Mouse (Mus musculus): ENCODE results near the gene Fam173b.
"Not testable (repeated sequence)": the region's sequence is repeated elsewhere in the genome, so short reads cannot be mapped to it uniquely, and the experiment has no call there.

The Fam173b gene

DNA sequence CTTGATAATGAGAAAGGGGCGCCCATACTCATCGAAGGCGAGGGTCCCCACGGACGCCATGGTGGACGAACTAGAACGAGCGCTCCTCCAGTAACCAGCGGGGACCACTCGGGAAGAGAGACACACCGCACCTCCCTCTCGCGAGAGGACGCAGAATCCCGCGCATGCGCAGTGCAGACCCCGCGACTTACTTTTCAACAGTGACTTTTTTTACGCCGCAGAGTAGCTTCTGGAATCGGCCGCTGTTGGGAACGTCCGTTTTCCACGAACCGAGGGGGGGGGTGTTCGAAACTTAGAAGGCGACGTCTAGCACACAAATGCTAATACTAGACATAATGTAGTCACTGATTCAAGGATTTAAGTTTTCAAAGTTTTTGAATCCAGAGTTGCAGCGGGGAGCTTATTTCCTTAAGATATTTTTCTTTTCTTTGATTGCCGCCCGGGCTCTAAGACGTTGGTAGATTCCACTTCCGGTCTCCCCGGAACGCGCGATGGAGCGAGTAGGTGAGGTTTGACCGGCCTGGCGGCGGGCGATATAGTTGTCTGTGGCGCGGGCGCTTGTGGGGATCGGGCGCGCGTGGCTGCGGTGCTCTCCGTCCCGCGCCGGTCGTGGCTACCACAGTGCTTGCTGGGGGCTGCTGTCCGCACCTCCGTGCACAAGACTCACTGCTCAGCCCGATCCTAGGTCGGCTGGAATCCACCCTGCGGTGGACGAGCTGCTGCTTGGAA, at the start of gene Fam173b, which contains the start of gene Cct5:
TSS of gene Fam173b (plus strand) at position 207 of the 729 bp plus-strand sequence.
TSS of gene Cct5 (minus strand) at position 159 of the 729 bp plus-strand sequence.
- peak; percentile 99 for DNase-seq

DNA sequence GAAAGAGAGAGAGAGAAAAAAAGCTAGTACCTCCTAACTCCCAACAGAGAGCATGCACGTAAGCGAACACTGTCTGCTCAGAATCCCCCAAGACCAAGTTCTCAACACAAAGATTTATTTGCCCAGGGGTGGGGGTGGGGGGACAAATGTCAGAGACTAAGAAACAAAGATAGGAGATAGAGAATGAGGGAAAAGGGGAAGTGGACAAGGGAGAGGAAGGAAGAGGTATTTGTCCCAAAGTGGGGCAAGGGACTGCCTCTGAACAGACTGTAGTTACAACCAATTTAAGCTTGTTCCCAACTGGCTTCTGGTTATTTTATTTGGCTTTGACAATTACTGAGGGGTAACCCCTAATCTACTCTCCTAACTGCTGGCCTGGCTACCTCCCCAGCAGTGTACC, 46.8 kb upstream of the Fam173b start:
- DNase-seq: no peak

DNA sequence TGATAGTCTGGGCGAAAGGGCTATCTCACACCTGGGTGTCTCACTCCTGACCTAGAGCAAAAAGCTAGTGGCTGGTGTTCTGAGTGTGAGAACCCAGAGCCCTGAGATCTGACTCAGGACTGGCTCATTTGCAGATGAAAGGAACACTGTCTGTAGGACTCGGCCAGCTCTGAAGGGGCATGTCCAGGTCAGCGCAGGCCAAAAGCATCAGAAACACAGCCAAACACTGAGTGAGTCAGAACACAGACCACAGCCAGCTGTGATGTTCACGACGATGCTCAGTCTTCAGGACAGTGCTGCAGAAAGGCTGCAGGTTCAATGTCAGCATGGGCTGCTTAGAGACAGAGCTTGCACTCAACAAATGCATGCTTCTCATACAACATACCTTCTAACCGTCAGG, 40.3 kb upstream of the Fam173b start:
- no peak for DNase-seq

DNA sequence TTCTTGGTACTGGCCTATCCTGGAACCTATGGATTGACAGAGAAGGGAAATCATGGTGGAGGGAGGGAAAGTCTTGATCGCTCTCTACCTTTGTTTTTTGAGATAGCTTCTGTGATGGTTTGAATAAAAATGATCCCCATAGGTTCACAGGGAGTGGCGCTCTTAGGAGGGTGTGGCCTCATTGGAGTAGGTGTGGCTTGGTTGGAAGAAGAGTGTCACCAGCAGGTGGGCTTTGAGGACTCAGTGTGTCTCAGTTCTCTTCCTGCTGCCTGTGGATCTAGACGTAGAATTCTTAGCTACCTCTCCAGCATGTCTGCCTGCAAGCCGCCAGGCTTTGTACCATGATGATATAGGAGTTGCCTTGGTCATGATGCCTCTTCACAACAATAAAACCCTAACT, 39.7 kb upstream of the Fam173b start:
- no peak for DNase-seq

DNA sequence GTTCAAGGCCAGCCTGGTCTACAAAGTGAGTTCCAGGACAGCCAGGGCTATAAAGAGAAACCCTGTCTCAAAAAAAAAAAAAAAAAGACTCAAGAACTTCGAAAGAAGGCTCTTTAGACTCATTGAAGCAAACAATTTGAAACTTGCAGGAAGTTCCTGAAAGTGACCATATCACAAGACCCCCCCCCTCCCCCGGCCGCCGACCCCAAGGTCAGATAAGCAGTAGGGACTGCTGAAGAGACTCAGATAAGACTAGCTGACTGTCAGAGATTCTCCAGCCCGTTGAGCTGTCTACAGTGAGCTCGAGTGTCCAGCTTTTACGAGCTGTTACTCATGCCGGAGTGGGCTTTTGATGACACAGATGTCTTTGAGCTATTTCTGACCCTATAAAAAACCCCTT, 38.8 kb upstream of the Fam173b start:
- peak; percentile 20 for DNase-seq

DNA sequence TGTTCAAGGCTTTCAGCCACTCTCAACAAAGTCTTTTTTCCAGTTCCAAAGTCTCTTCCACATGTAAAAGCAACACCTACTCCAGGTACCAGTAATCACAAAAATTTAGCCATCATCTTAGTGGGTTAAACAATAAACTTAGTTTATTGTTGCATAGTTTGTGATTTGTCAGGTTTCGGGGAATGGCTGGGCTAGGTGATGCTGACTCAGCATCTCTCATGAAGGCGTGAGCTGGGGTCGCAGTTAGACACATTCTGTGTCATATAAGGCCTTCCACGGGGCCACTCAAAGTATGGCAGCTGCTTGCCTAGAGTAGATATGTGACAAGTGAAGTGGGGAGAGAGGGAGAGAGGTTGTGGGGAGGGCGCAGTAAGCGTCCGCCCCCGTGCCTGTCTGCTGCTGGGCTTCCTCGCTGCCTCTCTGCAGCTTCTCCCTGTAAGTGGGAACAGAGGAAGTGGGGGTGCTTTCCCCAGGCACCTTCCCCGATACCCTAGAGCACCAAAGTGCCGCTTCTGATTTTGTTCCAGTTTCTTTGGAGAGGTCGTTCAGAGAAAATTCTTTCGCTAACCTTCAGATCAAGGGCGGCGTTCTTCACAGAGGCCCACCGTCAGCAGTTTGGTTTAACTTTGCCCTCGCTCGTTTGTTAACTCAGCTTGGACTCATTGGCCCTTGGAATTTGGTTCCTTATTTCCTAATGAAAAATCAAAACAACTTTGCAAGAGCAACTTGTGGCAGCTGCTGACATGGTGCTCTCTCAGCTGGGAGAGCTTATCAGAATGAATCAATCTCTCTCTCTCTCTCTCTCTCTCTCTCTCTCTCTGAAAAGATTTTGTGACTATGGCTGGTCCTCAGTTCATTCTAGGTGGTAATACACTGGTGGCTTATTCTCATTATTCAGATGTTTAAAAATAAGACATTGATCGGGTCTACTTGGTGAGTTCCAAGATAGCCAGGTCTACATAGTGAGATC, 37.8 kb upstream of the Fam173b start:
- no peak for DNase-seq

DNA sequence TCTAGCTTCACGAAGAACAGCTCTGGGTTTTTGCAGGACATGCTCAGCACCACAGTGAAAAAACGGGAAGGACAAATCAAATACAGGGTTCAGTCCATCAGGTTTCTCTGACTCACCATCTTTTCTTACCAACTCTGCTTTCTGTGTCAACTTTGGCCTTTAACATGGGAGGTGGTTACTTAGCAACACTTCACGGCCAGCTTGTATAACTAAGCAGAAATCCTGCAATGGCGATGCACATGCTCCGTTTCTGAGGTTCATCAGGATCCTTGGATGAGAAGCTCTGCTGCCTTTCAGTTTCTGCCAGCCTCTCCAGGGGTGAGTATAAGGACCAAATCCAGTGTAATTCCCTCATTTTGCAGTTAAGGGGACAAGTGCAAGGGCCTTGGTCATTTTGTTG, 36.5 kb upstream of the Fam173b start, which contains the start of gene Cmbl:
TSS of gene Cmbl (plus strand) at position 206 of the 400 bp plus-strand sequence.
- no peak for DNase-seq

DNA sequence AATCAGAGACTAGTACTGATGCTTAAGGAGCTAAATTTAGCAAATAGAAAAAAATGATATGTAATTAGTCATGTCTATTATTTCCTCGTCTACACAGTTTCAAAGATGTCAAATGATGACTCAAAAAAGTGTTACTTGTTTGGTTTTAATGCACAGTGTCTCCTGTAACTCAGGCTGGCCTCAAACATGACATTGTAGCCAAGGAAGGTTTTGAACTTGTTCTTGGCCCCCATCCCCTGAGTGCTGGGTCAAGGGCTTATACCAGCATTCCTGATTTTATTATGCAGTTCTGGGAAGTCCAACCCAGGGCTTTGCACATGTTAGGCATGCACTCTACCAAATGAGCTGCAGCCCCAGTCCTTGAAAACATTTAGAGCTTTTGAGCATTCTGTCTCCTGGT, 35.9 kb upstream of the Fam173b start:
- no peak for DNase-seq

DNA sequence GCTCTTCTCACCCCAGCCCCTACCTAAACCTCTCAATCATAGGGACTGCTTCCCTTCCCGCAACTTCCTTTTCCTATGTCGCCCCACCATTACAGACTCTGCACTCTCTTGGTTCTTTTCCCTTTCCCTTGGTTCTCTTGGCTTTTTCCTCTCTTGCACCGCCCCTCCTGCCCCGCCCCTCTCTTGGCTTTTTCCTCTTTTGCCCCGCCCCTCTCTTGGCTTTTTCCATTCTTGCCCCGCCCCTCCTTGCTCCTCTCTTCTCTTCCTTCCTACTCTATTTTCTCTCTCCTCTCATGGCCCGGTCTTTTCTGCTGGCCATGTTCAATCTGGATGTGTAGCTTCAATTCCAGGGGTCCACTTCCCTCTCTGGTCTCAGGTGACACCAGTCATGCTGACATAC, 34.2 kb upstream of the Fam173b start:
- peak; percentile 41 for DNase-seq

DNA sequence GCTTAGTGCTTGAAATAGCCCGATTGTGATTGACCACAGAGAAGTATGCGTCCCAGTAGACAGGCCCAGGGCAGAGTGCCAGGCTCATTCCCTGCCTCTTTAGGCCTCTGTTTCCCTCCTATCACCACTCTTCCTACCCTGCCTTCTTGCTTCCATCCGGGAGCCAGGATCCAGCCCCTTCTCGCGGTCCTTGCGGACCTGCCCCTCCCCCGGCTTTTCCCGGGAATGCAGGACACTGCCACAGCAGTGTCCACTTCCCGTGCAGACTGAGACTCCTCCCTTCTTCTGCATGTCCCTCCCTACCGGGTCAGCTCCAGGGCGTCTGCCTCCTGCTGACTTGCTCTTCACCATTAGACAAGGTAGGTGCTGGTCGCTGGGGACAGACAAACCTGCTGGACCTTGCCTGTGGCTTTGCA, 33.1 kb upstream of the Fam173b start:
- DNase-seq: peak; percentile 54

DNA sequence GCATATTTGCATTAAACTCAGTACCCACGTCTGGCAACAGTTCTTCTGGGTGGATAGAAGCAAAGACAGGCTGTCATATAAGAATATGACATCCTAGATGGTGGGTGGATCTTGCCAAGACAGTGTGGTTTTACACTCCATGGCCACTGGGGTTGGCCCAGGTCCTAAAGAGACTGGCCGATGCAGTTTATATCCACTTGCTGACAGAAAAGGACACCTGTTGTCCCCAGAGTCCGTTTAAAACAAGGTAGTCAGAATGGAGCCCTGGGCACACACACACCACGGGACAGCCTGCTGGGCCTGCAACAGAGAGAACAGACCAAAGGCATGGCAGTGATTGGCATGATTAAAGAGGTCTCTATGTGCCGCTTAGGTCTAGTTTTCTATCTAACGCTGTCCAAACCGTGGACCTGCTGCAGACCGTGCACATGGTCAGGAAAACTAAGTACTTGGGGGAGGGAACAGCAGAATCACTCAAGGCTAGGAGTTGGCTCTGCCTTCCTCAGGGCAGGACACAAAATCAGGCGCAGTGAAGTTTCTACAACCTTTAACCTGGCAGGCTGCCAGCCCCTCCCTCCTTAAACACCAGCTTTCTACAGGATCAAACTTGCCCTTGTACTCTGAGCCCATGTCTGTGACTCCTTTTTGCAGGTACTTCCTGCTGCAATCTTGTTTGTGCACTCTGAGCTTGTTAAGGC, 32.2 kb upstream of the Fam173b start:
- DNase-seq: peak; percentile 21

DNA sequence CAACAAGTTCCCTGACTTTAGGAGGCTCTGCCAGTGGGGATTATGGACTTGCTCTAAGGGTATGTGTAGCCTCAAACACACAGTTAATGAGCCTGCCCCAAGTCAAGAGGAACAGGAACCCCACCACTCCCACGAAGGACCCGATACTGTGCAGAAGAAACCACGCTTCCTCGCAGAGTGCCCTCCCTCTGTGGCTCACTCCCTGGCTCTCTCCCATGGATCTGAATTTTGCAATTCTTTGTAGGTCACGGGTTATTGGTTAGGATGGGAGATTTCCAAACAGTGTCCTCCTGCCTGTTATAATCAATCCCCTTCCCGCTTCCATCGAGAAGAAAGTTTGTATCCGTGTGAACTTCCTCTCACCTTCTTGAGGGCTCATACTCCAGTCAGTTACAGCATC, 30.7 kb upstream of the Fam173b start:
- DNase-seq: no peak

DNA sequence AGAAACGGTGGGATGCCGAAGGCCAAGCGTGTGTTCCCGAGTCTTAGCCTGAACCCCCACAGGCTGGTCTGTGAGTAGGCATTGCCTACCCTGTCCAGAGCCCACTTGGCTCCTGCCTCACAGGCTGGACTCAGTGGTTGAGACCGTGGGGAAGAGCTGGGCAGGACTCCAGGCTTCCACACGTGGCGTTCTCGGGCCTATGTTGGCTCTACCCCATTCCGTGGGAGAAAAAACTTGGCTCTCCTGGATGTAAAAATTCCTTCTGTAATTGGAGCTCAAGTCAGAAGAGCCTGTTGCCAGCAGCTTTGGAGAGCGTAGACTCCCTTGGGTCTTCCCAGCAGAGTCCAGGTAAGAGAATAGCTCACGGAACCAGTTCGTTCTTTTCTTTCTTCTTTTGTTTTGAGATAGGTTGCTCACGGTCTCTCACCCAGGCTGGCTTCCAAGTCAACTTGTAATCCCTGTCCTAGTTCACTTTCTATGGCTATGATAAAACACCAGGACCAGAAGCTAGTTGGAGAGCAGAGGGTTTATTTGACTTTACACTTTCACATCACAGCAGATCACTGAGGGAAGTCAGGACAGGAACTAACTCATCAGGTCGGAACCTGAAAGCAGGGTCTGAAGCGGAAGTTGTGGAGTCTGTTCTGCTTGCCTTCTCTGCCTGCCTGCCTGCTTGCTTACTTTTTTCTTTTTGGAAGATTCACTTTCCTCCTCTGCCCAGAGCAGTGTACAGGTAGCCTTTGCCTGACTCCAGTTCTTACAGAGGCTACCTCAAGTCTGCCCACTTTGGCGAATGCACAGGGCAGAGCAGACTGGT, 29.5 kb upstream of the Fam173b start:
- DNase-seq: no peak

DNA sequence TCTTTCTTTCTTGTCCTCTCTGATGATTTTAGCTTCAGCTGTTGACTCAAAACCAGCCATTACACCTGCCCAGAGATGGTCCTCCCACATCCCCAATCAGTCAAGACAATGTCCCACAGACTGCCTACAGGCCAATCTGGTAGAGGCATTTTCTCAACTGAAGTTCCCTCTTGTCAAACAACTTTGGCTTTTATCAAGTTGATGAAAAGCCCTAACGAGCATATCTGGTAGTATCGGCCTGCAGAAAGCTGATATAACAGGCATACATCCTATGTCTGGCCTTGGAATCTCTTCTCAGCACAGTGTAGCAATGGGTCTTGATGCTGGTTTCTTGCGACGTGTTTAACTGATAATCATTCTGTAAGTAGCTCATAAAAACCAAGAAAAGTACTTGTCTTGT, 28.4 kb upstream of the Fam173b start:
- DNase-seq: no peak

DNA sequence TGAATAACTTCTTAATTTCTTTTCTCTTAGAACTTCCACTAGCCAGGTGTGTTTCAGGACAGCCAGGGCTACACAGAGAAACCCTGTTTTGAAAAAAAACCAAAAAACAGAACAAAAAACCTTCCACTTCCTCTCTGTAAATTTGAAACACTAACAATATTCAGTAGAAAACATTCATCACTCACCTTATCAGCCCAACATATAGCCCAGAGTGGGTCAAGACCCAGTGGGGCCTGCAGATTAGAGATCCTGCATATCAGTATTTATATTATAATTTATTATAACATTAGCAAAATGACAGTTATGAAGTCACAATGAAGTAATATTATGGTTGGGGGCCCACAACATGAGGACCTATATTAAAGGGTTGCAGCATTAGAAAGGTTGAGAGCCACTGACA, 28.0 kb upstream of the Fam173b start:
- no peak for DNase-seq

DNA sequence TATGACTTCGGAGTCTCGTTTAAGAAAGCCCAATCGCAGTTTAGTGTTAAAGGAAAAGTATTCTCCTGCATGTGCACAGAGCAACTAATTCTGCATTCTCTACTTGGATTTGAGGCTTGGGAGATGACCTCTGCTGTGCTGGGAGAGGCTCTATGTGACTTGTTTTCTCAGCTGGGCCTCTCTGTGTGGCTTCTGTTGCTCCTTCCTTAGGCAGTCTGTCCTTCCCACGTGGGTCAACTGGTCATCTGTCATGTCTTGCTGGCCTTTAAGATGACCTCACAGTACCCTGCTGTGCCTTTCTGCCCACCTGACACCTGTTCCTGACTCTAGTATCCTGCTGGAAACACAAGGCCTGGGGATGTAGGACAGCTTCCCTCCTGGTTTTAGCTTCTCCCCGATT, 25.6 kb upstream of the Fam173b start:
- no peak for DNase-seq

DNA sequence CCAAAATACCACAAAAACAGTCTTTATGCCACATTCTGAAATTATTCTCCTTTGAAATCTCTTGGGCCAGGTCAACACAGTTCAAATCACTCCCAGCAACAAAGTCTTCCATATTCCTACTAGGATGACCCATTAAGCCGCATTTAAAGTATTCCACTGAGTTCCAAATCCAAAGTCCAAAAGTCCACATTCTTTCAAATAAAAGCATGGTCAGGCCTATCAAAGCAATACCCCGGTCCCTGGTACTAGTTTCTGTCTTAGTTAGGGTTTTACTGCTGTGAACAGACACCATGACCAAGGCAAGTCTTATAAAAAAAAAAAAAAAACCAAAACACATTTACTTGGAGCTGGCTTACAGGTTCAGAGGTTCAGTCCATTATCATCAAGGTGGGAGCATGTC, 20.6 kb upstream of the Fam173b start:
- DNase-seq: not testable (repeated sequence)

DNA sequence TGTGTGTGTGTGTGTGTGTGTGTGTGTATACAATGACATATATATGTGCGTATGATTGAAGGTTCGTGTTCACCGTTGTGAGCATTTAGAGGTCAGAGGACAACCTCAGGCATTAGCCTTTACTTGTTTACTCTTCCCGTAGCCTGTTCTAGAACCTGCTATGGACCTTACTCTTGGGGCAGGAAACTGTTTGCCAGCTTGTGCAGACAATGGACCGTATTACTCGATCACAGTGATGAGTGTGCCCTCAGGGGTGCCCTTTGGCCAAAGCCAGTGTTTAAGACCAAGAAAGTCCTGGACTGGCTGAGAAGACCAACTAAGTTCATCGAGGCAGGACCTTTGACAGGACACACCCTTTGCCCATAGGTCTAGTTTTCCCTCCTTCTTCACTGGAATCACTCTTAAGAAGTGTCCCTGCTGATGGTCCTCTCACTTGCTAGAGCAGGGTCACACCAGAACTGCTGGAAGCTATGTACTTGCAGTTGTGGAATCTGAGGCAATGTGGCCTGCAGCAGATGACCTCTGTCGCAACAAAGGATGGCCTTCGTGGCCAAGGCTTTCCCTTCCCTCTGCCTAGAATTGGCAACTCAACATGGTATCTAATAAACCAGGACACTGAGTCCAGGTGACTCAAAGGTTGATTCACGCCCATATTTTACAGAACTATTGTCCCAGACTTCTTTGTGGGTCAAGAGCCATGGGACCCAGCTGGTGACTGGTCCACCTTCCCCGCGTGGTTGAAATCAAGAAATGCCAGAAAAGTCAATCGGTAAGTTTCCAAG, 18.2 kb upstream of the Fam173b start:
- DNase-seq: no peak

DNA sequence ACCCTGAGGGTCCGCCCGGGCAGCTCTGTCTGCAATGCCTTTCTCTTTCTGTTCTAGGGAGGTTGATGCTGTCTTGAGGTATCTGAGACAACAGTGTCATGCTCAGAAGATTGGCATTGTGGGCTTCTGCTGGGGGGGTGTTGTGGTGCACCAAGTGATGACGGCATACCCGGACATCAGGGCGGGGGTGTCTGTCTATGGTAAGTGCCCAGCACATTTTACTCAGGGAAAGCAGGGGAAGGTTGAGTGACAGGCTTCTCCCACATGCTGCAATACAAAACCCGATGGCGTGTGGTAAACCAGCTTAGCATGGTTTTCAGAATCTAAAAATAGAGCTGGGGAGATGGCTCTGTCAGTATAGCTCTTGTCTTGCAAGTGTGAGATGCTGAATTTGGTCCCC, 16.4 kb upstream of the Fam173b start:
- DNase-seq: no peak

DNA sequence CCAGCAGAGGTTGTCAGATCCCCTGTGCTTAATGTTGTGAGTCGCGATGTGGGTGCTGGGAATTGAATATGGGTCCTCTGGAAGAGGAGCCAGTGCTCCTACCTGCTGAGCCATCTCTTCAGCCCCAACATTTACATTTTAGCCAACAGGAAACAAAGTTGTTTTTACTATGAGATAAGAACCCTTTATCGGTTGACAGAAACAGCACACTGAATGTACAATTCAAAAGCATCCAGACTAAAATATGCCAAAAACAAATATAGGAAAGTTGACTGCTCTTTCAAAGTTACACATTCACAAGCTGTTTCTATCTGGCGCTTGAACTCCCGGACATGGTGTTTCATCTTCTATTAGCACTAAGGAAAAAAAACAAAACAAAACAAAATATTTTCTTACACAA, 15.6 kb upstream of the Fam173b start:
- DNase-seq: no peak

DNA sequence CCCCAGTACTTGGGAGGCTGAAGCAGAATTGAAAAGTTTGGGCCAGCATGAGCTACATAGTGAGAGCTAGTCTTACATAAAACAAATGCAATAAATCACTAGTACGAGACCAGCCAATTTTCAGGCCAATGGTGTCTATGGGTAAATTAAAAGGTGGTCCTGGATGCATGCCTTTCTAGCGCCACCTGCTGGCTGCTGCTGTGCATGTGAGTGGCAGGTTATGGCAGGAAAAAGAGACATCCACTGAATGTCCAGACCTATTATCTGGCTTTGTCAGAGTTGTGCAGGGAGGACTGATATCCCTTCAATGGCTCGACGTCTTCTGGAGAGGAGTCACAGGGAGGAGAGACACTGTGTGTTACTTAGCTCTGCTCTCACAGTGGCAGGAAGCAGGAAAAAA, 15.1 kb upstream of the Fam173b start:
- DNase-seq: peak; percentile 89

DNA sequence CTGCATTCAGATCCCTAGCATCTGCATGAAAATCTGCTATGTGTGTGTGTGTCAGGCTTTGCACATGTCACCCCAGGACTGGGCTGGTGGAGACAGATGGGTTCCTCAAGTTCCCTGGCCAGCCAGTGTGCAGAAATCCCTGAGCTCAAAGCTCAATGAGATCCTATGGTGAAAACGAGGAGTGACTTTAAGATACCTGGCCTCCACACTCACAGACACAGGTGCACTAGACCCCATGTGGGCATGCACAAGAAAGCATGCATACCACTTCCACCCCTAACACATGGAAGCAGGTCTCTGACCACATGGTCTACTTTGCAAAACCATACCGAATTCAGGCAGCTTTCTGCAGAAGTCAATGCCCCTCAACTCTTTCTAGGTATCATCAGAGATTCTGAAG, 13.9 kb upstream of the Fam173b start:
- DNase-seq: no peak

All from liver (tissue).